Mouse (Mus musculus): ENCODE measurements around the gene Abhd13. TPM values are rescaled to one million over a fixed set of nuclear protein-coding genes. Genes with fewer than 3 reads are reported as not detected.

Gene Abhd13
- polyA plus RNA-seq, 1 experiment from 2014 or later = 18.9 TPM

- H3K4me2 ChIP-seq (ENCODE audit: low read length) = peak within 1 kb of the TSS; percentile 78
Measured at GRCm38 (mm10) chr8:10006156-10006985, 28.9 kb downstream of the Abhd13 start, which contains the start of gene Tnfsf13b. Gene Tnfsf13b (plus strand): TSS chr8:10006467.

GRCm38 (mm10) chr8:10006986-10007659, 29.6 kb downstream of the Abhd13 start:
- Histone ChIP-seq H3K9me3 (replicated peaks; ENCODE audit: control insufficient read depth, low read length) (no peaks in the 10 kb centered on the region), H3K36me3 (ENCODE audit: control insufficient read depth, insufficient read depth, low read length) (no peaks in the 10 kb centered on the region), H3K27me3 (replicated peaks; ENCODE audit: control insufficient read depth, insufficient read depth, low read length) (no peaks in the 10 kb centered on the region), H3K9ac (ENCODE audit: low read length) (peak overlapping the region; percentile 58), H3K27ac (ENCODE audit: low read depth, low read length) (no peak overlapping the region), H3K4me3 (ENCODE audit: low read depth, low read length) (peak overlapping the region; percentile 39), H3K4me1 (ENCODE audit: control insufficient read depth, insufficient read depth, low read length) (no peaks in the 10 kb centered on the region), H3K4me2 (ENCODE audit: low read length) (peak overlapping the region; percentile 78)
- ATAC-seq (peak; percentile 82), DNase-seq (ENCODE audit: low spot score) (peak; percentile 73)
- 3% methylated on average over 29 of the region's 29 CpGs for WGBS

More at GRCm38 (mm10) chr8:10006156-10006985, 28.9 kb downstream of the Abhd13 start, which contains the start of gene Tnfsf13b:
- ATAC-seq = no peak
- Histone ChIP-seq H3K27ac (ENCODE audit: low read depth, low read length) (no peak within 1 kb of the TSS), H3K36me3 (ENCODE audit: control insufficient read depth, insufficient read depth, low read length) (no peaks in the 10 kb centered on the region), H3K9me3 (replicated peaks; ENCODE audit: control insufficient read depth, low read length) (no peaks in the 10 kb centered on the region), H3K4me3 (ENCODE audit: low read depth, low read length) (peak within 1 kb of the TSS; percentile 39), H3K27me3 (replicated peaks; ENCODE audit: control insufficient read depth, insufficient read depth, low read length) (no peaks in the 10 kb centered on the region), H3K9ac (ENCODE audit: low read length) (peak within 1 kb of the TSS; percentile 58), H3K4me1 (ENCODE audit: control insufficient read depth, insufficient read depth, low read length) (no peaks in the 10 kb centered on the region)
- WGBS = 82% methylated on average over 16 of the region's 16 CpGs
- DNase-seq (ENCODE audit: low spot score) = no peak

- Histone ChIP-seq H3K4me3 (ENCODE audit: low read depth, low read length) (peak overlapping the region; percentile 39), H3K4me1 (ENCODE audit: control insufficient read depth, insufficient read depth, low read length) (no peaks in the 10 kb centered on the region), H3K4me2 (ENCODE audit: low read length) (peak overlapping the region; percentile 78), H3K36me3 (ENCODE audit: control insufficient read depth, insufficient read depth, low read length) (no peaks in the 10 kb centered on the region), H3K27ac (ENCODE audit: low read depth, low read length) (no peak overlapping the region), H3K9ac (ENCODE audit: low read length) (peak overlapping the region; percentile 58; the same call in 1 of the 2 replicates), H3K9me3 (replicated peaks; ENCODE audit: control insufficient read depth, low read length) (no peaks in the 10 kb centered on the region), H3K27me3 (replicated peaks; ENCODE audit: control insufficient read depth, insufficient read depth, low read length) (no peaks in the 10 kb centered on the region)
- WGBS = 38% methylated on average over 6 of the region's 6 CpGs
- ATAC-seq = peak; percentile 10; the same call in 1 of the 2 replicates
- DNase-seq (ENCODE audit: low spot score) = no peak
Measured at GRCm38 (mm10) chr8:10007660-10008028, 30.1 kb downstream of the Abhd13 start.

- DNase-seq (ENCODE audit: low spot score) = no peak
- no peaks in the 10 kb centered on the region for H3K27me3 ChIP-seq (replicated peaks; ENCODE audit: control insufficient read depth, insufficient read depth, low read length)
- H3K27ac ChIP-seq (ENCODE audit: low read depth, low read length) = no peak overlapping the region
- H3K4me2 ChIP-seq (ENCODE audit: low read length) = no peak overlapping the region
- H3K9me3 ChIP-seq (replicated peaks; ENCODE audit: control insufficient read depth, low read length) = no peaks in the 10 kb centered on the region
- H3K36me3 ChIP-seq (ENCODE audit: control insufficient read depth, insufficient read depth, low read length) = no peaks in the 10 kb centered on the region
- WGBS = 84% methylated on average over 1 of the region's 1 CpGs
- no peak overlapping the region for H3K9ac ChIP-seq (ENCODE audit: low read length)
- H3K4me3 ChIP-seq (ENCODE audit: low read depth, low read length) = no peak overlapping the region
- H3K4me1 ChIP-seq (ENCODE audit: control insufficient read depth, insufficient read depth, low read length) = peaks cover 6% of the 10 kb centered on the region
- no peak for ATAC-seq
Measured at GRCm38 (mm10) chr8:10016252-10016651, 38.7 kb downstream of the Abhd13 start.

GRCm38 (mm10) chr8:10017231-10017630, 39.7 kb downstream of the Abhd13 start:
- no peaks in the 10 kb centered on the region for H3K9me3 ChIP-seq (replicated peaks; ENCODE audit: control insufficient read depth, low read length)
- 36% methylated on average over 3 of the region's 3 CpGs for WGBS
- ATAC-seq (no peak; the same call in 1 of the 2 replicates), DNase-seq (ENCODE audit: low spot score) (peak; percentile 84)
- no peaks in the 10 kb centered on the region for H3K27me3 ChIP-seq (replicated peaks; ENCODE audit: control insufficient read depth, insufficient read depth, low read length)
- H3K9ac ChIP-seq (ENCODE audit: low read length) = no peak overlapping the region
- peaks cover 6% of the 10 kb centered on the region for H3K4me1 ChIP-seq (ENCODE audit: control insufficient read depth, insufficient read depth, low read length)
- no peaks in the 10 kb centered on the region for H3K36me3 ChIP-seq (ENCODE audit: control insufficient read depth, insufficient read depth, low read length)
- no peak overlapping the region for H3K4me2 ChIP-seq (ENCODE audit: low read length)
- no peak overlapping the region for H3K4me3 ChIP-seq (ENCODE audit: low read depth, low read length)
- H3K27ac ChIP-seq (ENCODE audit: low read depth, low read length) = no peak overlapping the region

GRCm38 (mm10) chr8:10030320-10031060, 53.0 kb downstream of the Abhd13 start:
- ATAC-seq (no peak), DNase-seq (ENCODE audit: low spot score) (no peak)
- H3K9me3 ChIP-seq (replicated peaks; ENCODE audit: control insufficient read depth, low read length) = no peaks in the 10 kb centered on the region
- WGBS = 71% methylated on average over 8 of the region's 8 CpGs
- no peaks in the 10 kb centered on the region for H3K36me3 ChIP-seq (ENCODE audit: control insufficient read depth, insufficient read depth, low read length)
- H3K27ac ChIP-seq (ENCODE audit: low read depth, low read length) = no peak overlapping the region
- no peak overlapping the region for H3K4me2 ChIP-seq (ENCODE audit: low read length)
- no peak overlapping the region for H3K4me3 ChIP-seq (ENCODE audit: low read depth, low read length)
- H3K27me3 ChIP-seq (replicated peaks; ENCODE audit: control insufficient read depth, insufficient read depth, low read length) = no peaks in the 10 kb centered on the region
- no peak overlapping the region for H3K9ac ChIP-seq (ENCODE audit: low read length)
- no peaks in the 10 kb centered on the region for H3K4me1 ChIP-seq (ENCODE audit: control insufficient read depth, insufficient read depth, low read length)

GRCm38 (mm10) chr8:10031177-10031576, 53.7 kb downstream of the Abhd13 start:
- H3K27me3 ChIP-seq (replicated peaks; ENCODE audit: control insufficient read depth, insufficient read depth, low read length) = no peaks in the 10 kb centered on the region
- H3K9ac ChIP-seq (ENCODE audit: low read length) = no peak overlapping the region
- H3K4me2 ChIP-seq (ENCODE audit: low read length) = no peak overlapping the region
- no peaks in the 10 kb centered on the region for H3K9me3 ChIP-seq (replicated peaks; ENCODE audit: control insufficient read depth, low read length)
- ATAC-seq = no peak
- DNase-seq (ENCODE audit: low spot score) = no peak
- H3K4me1 ChIP-seq (ENCODE audit: control insufficient read depth, insufficient read depth, low read length) = no peaks in the 10 kb centered on the region
- 90% methylated on average over 9 of the region's 9 CpGs for WGBS
- H3K27ac ChIP-seq (ENCODE audit: low read depth, low read length) = no peak overlapping the region
- H3K36me3 ChIP-seq (ENCODE audit: control insufficient read depth, insufficient read depth, low read length) = no peaks in the 10 kb centered on the region
- H3K4me3 ChIP-seq (ENCODE audit: low read depth, low read length) = no peak overlapping the region

- DNase-seq (ENCODE audit: low spot score) (no peak), ATAC-seq (no peak)
- H3K9me3 ChIP-seq (replicated peaks; ENCODE audit: control insufficient read depth, low read length) = no peaks in the 10 kb centered on the region
- H3K4me3 ChIP-seq (ENCODE audit: low read depth, low read length) = no peak overlapping the region
- H3K27ac ChIP-seq (ENCODE audit: low read depth, low read length) = no peak overlapping the region
- no peaks in the 10 kb centered on the region for H3K4me1 ChIP-seq (ENCODE audit: control insufficient read depth, insufficient read depth, low read length)
- WGBS = 70% methylated on average over 3 of the region's 3 CpGs
- no peak overlapping the region for H3K4me2 ChIP-seq (ENCODE audit: low read length)
- H3K27me3 ChIP-seq (replicated peaks; ENCODE audit: control insufficient read depth, insufficient read depth, low read length) = 0 out of 2 replicates have a peak, but pooled peaks cover 2% of the 10 kb centered on the region
- no peak overlapping the region for H3K9ac ChIP-seq (ENCODE audit: low read length)
- H3K36me3 ChIP-seq (ENCODE audit: control insufficient read depth, insufficient read depth, low read length) = no peaks in the 10 kb centered on the region
Measured at GRCm38 (mm10) chr8:10040866-10041265, 63.4 kb downstream of the Abhd13 start.
